Mouse (Mus musculus): ENCODE measurements at regions not wholly inside any gene's neighbourhood (a gene's known extent, or its start where the extent isn't known, plus 50 kb on each side); places are given as distances from the start of the nearest gene placed in this dataset.

- no peak for DNase-seq (ENCODE audit: low spot score)
Measured at GRCm38 (mm10) chr3:80631391-80631790, 171.2 kb downstream of the Gria2 start.

DNA sequence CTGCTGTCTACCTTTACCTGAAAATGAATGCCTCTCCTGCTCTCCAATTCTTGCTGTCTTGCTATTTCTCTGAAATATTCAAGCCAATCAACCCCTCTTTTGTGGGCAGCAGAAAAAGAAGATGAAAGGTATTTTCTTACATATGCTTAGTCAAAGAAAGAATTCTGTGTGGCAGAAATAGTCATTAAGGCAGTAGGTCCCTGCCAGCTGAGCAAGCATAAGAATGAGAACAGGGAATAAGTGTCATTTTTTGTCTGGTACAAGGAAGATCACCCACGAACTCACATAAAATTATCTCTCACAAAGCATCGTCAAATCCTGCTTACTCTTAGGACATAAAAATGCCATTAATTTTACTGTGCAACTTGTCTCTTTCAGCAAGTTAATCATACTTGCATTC lies 192.2 kb downstream of the Gria2 start:
- no peak for DNase-seq (ENCODE audit: low spot score)

DNA sequence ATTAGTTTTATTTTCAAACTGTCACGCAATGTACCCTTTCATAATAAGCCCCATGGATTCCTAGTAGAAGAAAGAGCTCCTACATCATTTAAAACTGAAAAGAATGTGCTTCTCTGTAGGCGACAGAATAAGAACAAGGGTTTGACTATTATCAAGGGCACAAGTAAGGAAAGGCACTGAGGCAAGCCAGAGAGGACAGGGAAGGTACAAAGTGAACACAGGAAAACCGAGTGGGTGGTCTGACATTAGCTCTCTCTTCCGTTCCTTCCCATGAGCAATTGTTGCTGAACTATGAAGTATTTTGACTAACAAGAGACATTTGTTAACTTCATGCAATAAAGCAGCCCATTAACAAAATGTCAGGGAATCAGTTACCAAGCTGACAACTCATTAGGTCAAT lies 194.2 kb downstream of the Gria2 start:
- no peak for DNase-seq (ENCODE audit: low spot score)

DNA sequence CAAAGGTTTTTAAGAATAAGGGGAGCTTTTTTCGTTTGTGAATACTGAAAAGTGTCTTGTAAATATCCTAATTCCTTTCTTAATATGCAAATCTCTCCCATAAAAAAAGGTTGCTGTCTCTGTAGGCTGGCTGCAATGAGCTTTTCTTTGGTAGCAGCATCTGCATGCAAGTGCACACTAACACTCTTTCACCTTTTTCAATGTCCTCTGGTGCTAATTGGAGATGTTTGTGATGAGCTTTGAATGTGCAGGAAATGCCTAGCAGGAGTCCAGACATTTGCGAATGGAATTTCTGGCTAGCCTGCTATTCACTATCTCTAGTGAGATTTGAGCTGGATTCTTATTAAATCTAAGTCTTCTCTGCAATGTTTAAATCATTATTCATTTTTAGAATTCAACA lies 194.8 kb downstream of the Gria2 start:
- DNase-seq (ENCODE audit: low spot score), result no peak

DNA sequence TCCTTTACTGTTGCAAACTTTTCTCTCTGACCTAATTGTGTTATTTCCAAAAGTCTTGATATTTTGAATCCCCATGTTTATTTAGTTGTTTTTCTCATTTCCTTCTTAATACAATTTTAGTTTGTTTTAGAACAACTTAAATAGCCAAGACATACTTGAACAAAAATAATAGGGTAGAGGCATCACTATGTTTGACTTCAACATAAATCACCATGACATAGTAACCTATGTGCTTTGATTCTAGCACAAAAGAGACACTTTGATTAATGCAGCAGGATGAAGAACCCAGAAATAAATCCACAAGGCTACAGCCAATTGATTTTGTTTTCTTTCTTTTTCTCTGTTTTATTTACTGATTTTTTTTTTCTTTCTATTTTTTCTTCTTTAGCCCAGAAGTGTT lies 205.1 kb downstream of the Gria2 start:
- no peak for DNase-seq (ENCODE audit: low spot score)

DNA sequence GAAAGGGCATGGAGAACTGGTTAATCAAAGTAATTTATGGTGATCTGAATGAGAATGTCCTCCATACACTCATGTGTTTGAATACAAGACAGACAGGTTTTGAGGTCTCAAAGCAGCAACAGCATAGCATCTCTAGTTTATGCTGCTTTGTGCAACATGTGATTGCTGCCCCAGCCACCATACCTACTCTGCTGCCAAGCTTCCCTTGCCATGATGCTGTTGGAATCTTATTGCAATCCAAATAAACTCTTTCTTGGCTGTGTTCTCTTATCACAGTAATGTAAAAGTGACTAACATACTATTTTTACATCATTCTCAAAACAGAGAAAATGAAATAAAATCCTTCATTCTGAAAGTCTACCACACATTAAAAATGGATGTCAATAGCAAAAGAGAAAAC lies 235.1 kb downstream of the Gria2 start:
- DNase-seq (ENCODE audit: low spot score), result no peak

DNA sequence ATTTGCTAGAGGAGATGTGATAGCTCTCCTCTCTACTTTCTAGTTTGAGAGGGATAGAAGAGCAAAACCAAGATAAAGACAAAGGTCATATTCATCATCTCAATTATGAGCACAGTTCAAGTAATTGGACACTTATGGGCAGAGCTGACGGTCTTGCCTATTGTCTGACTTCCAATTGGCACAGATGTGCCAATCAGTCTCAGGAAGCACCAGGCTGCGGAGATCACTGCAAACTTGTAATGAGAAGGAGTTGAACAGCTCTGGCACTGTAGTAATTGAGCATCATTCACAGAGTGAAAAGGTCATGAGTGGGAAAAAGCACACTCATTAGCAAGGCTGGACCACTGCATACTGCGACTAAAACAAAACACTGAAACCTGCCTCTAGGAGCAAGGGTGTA lies 236.4 kb downstream of the Gria2 start:
- DNase-seq (ENCODE audit: low spot score), result no peak

GRCm38 (mm10) chr3:80546151-80546695 lies 256.4 kb downstream of the Gria2 start:
- no peak for DNase-seq (ENCODE audit: low spot score)

- DNase-seq (ENCODE audit: low spot score), result no peak
Measured at GRCm38 (mm10) chr3:80543783-80544182, 258.9 kb downstream of the Gria2 start.

- no peak for DNase-seq (ENCODE audit: low spot score)
Measured at GRCm38 (mm10) chr3:80541382-80541781, 261.3 kb downstream of the Gria2 start.

DNA sequence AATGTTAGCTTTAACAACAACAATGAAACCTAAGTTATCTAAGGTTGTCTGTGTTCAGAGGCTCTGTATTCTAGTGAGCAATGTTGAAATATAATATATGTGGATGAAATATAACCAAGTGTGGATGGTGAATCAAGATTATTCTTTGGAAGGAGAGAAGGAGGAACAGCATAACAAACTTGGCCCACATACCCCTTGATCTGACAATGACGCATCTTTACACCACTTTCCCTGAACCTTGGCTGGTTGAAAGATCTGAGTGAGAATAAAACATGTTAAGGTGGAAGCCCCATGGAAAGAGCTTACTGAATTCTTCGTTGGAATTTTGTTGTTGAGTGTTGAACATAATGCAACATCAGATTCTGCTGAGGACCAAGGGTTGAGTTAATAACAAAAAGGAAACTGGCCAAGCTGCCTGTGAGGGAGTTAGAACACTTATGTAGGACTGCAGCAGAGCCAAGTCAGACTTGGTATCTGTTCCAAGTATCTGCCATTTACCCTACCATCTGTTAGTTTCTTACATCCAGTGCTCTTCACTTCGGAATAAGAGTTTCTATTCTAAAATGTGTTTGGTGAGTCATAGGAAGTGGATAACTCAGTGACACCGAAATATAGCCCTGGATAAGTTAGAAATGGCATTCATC lies 268.8 kb downstream of the Gria2 start:
- no peak for DNase-seq (ENCODE audit: low spot score)

GRCm38 (mm10) chr3:80514026-80514425 lies 288.6 kb downstream of the Gria2 start:
- DNase-seq (ENCODE audit: low spot score), result no peak

DNA sequence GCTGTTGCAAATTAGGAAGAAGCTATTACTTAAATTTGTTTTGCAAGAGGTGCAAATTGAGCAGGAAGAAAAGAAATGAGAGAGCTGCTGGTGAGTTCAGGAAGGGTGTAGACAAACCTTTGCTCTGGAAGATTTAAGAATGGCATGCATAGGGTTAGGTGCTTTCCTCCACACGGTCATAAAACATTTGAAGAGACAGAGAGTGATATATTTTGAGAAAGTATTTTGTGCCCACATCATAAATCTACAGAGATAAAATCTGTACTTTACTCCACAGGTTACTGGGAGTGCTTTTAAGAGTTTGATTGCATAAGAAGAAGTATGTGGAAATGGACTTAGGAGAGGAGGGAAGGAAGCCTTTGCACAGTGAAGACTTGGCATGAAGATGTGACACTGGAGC lies 293.4 kb downstream of the Gria2 start:
- DNase-seq (ENCODE audit: low spot score), result no peak

- no peak for DNase-seq (ENCODE audit: low spot score)
Measured at GRCm38 (mm10) chr3:80506701-80507100, 295.9 kb downstream of the Gria2 start.

DNA sequence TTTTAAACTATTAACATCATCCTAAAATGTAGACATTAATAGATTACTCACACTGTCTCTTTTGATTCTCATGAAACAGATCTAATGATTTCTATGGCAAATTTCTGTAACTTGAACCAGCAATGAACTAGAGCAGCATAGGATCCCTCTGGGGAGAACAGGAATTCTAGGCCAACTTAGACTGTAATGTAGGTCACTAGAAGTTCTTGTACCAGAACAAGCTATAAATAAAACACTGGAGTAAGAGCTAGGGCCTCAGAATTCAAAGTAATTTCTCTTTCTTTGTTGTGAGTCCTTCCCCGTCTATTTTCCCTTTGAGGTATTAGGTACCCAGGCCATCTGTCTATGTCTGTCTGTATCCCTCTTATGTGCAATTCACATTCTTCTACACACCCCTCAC lies 301.5 kb downstream of the Gria2 start:
- peak; percentile 8 for DNase-seq (ENCODE audit: low spot score)

DNA sequence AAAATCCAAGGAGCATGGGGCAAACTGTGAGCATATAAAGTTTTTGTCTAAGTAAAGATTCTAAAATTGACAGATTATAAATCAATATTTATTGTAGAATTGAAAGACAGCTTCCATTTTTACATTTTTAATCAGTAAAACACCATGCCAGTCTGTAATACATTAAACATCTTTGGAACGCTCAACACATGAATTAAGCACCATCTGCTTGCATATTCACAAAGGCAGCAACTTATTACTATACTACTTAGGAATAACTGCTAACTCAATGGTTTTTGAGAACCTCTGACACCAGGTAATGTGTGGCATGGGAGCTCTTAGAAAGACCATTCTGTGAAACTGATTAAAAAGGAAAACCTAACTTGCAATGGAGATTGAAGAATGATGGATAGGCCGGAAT lies 306.1 kb downstream of the Gria2 start:
- no peak for DNase-seq (ENCODE audit: low spot score)

GRCm38 (mm10) chr3:80484168-80484833 lies 318.3 kb downstream of the Gria2 start:
- no peak for DNase-seq (ENCODE audit: low spot score)

DNA sequence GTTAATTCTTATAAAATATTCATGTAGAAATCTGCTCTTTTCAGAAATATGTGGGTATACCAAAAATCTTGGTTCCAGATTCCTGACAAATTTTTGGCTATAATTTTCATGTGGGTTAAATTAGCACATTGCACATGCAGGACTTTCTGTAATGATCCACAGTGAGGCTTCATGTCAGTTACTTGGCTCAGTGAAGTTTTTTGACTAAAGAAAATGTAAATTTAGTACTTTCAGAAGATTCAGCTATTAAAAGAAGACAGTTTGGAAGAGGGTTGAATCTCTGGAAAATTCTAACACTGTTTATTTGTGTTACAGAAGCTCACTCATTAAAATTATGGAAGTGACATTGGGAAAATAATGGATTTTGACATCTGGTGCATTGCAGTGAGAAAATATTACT lies 324.0 kb downstream of the Gria2 start:
- DNase-seq (ENCODE audit: low spot score), result no peak

- DNase-seq (ENCODE audit: low spot score), result no peak
Measured at GRCm38 (mm10) chr3:80473686-80474085, 328.9 kb downstream of the Gria2 start.
